Mouse (Mus musculus): ENCODE data around the gene Swt1.

- TF ChIP-seq POLR2A (IDR thresholded peaks at IDR 0.05; ENCODE audit: low read depth, low read length): no peak
- TF ChIP-seq CTCF (IDR thresholded peaks at IDR 0.05; ENCODE audit: borderline replicate concordance, insufficient read depth, low read length): no peak
Observed at GRCm38 (mm10) chr1:151427888-151428262, 380 bp downstream of the Swt1 start.

Data from embryonic fibroblast, embryonic 13.5 days (primary cell).